In genomic region chr10:40881236-40881635, GRCm38 (mm10) we compare ENCODE assay signal across 12 mouse cellular contexts. TPM values are rescaled to one million over a fixed set of nuclear protein-coding genes. Genes with fewer than 3 reads are reported as not detected.
DNase-seq lines count a peak whose midpoint lies in the region; ATAC-seq and TF ChIP-seq lines count a peak whose summit lies in the region.
"Had no signal": no experiment of that assay in that cellular context is flagged by ENCODE, and none has a peak within 500 bp of the region (broad histone marks: within the 10 kb centered on the region; RNA-seq: fewer than 3 reads in every experiment).

No protein-coding gene starts in this region.

- peaks cover 6% of the 10 kb centered on the region for H3K79me2 ChIP-seq in heart, adult 2 months (replicated peaks; ENCODE audit: control insufficient read depth, insufficient read depth, low read length)

- peaks cover 14% of the 10 kb centered on the region for H3K36me3 ChIP-seq in heart, adult 2 months (ENCODE audit: control insufficient read depth, insufficient read depth, low read length)
- no peaks in the 10 kb centered on the region for H3K36me3 ChIP-seq in liver, embryonic 16.5 days (ENCODE audit: control insufficient read depth, insufficient read depth)

- DNase-seq in heart, adult 2 months, result no peak
- DNase-seq in heart, postnatal 25 days (ENCODE audit: low spot score), result no peak
- DNase-seq in left cerebral cortex, adult 2 months (ENCODE audit: extremely low spot score in 1 of 2, low spot score in 2 of 2), result no peak
- DNase-seq in left cerebral cortex, adult 18-20 months (ENCODE audit: low spot score in 2 of 2), result no peak
- DNase-seq in Muller cell, postnatal 12 days (ENCODE audit: inconsistent ontology term), result peak; percentile 39
- no peak for DNase-seq in T-cell, adult 2 months (ENCODE audit: low spot score)
- no peak for DNase-seq in layer of hippocampus, adult 9-11 months
- DNase-seq: cerebellum, postnatal 10 days; gastrocnemius, postnatal 36 days; kidney, adult 18-20 months had no signal

- ATAC-seq in liver, embryonic 16.5 days (ENCODE audit: low read depth), result no peak

- WGBS in heart, adult 2 months, result 42% methylated on average over 3 of the region's 3 CpGs
- WGBS in liver, embryonic 16.5 days (ENCODE audit: insufficient replicate concordance), result 79% methylated on average over 3 of the region's 3 CpGs

- H3K4me3 ChIP-seq in heart, adult 2 months, result no peak overlapping the region
- peak overlapping the region; percentile 64 for H3K4me3 ChIP-seq in left cerebral cortex, adult 2 months
- H3K4me3 ChIP-seq in liver, embryonic 16.5 days (ENCODE audit: low read depth, low read length), result no peak overlapping the region

- no peak for TF ChIP-seq POLR2A in heart, adult 2 months (IDR thresholded peaks at IDR 0.05; ENCODE audit: insufficient read depth, low read depth, low read length)

- peak overlapping the region; percentile 50 for H3K27ac ChIP-seq in heart, adult 2 months
- peak overlapping the region; percentile 72 for H3K27ac ChIP-seq in left cerebral cortex, adult 2 months
- H3K27ac ChIP-seq in liver, embryonic 16.5 days (ENCODE audit: low read length), result no peak overlapping the region

- TF ChIP-seq CTCF in heart, adult 2 months (IDR thresholded peaks at IDR 0.05), result no peak
- no peak for TF ChIP-seq CTCF in left cerebral cortex, adult 2 months (IDR thresholded peaks at IDR 0.05)

- peaks cover 2% of the 10 kb centered on the region; the same call in 1 of the 2 replicates for H3K27me3 ChIP-seq in heart, adult 2 months (ENCODE audit: control insufficient read depth, insufficient read depth, low read length)
- H3K27me3 ChIP-seq in liver, embryonic 16.5 days (ENCODE audit: control insufficient read depth, insufficient read depth, low read depth, low read length), result peaks cover 20% of the 10 kb centered on the region

- no peak for TF ChIP-seq EP300 in heart, adult 2 months (IDR thresholded peaks at IDR 0.05; ENCODE audit: insufficient read depth, low read depth, low read length)

- H3K9ac ChIP-seq in heart, adult 2 months (ENCODE audit: low read depth, low read length), result no peak overlapping the region
- H3K9ac ChIP-seq in liver, embryonic 16.5 days (ENCODE audit: low read depth, low read length), result no peak overlapping the region

- H3K9me3 ChIP-seq in liver, embryonic 16.5 days (replicated peaks; ENCODE audit: control insufficient read depth, low read length), result no peaks in the 10 kb centered on the region

- 0 out of 2 replicates have a peak overlapping the region, but pooled peaks have one; percentile 98 for H3K4me2 ChIP-seq in liver, embryonic 16.5 days (ENCODE audit: low read depth, low read length)

- peaks cover 5% of the 10 kb centered on the region for H3K4me1 ChIP-seq in heart, adult 2 months (ENCODE audit: control insufficient read depth, insufficient read depth, low read length)
- peaks cover 21% of the 10 kb centered on the region for H3K4me1 ChIP-seq in liver, embryonic 16.5 days (ENCODE audit: control insufficient read depth, low read depth, low read length)

- intact Hi-C loops in heart, adult 2 months (cut with DNase I), result loop anchor here (10.0 kb wide), 1 partner anchor 196 kb away; the partner anchor contains the start of gene Mettl24
- intact Hi-C loops in heart, postnatal 25 days (cut with DNase I), result loop anchor here (5.0 to 10.0 kb wide), 3 partner anchors 34 to 424 kb away; partner anchors contain the start of genes Ak9, Fig4 and Mettl24
- intact Hi-C loops in left cerebral cortex, adult 2 months (cut with DNase I), result loop anchor here (2.0 to 5.0 kb wide), 4 partner anchors 36 to 198 kb away; partner anchors contain the start of gene Mettl24

RNA-seq across cellular contexts. Expression of gene Cdc40, which starts 1.9 kb away (rescaled TPM):
- 10 to 100 TPM; 18.6 to 19.3 TPM for total RNA-seq in heart, adult 2 months (2021)
- polyA plus RNA-seq in heart, adult 2 months (2012; rRNA removed), result 8.6 and 19.1 TPM in 2 replicates
- 10 to 100 TPM; 19.1 to 20.2 TPM for total RNA-seq in heart, postnatal 25 days (2021)
- total RNA-seq in left cerebral cortex, adult 2 months (2021), result 10 to 100 TPM; 43.6 to 46.7 TPM
- 10 to 100 TPM; 36.7 to 42.8 TPM for total RNA-seq in left cerebral cortex, adult 18-20 months (2021)
- polyA plus RNA-seq in liver, embryonic 16.5 days (2015; fragmentation: Nextera tagmentation; extraction: Ambion mirVana), result 13.3 and 14.2 TPM in 2 replicates

RNA-seq across cellular contexts. Expression of gene Wasf1, which starts 2.0 kb away (rescaled TPM):
- total RNA-seq in heart, adult 2 months (2021), result under 1 TPM; 0.43 to 0.63 TPM
- 0.47 and 0.53 TPM in 2 replicates for polyA plus RNA-seq in heart, adult 2 months (2012; rRNA removed)
- total RNA-seq in heart, postnatal 25 days (2021), result under 1 TPM; 0.70 to 0.78 TPM
- 100 to 1,000 TPM; 248 to 256 TPM for total RNA-seq in left cerebral cortex, adult 2 months (2021)
- 100 to 1,000 TPM; 237 to 253 TPM for total RNA-seq in left cerebral cortex, adult 18-20 months (2021)
- polyA plus RNA-seq in liver, embryonic 16.5 days (2015; fragmentation: Nextera tagmentation; extraction: Ambion mirVana), result 0.50 and 1.3 TPM in 2 replicates
- total RNA-seq: megakaryocyte-erythroid progenitor cell, adult 5-6 weeks had no signal

Comparison
In these comparisons a context has a peak if more than half of its experiments do, and no peak if none do; other contexts are left out.
1. RNA of gene Wasf1, which starts 2.0 kb away (total RNA-seq): 248 to 256 TPM in left cerebral cortex, adult 2 months and 237 to 253 TPM in left cerebral cortex, adult 18-20 months; 0.70 to 0.78 TPM in heart, postnatal 25 days and 0.43 to 0.63 TPM in heart, adult 2 months; every median in the first group is over 100 times any median in the second.